Mouse (Mus musculus) left cerebral cortex, adult 8-10 months (tissue): ENCODE data around the gene Gsdme. TPM values are rescaled to one million over a fixed set of nuclear protein-coding genes. Genes with fewer than 3 reads are reported as not detected.

Source experiments
- DNase-seq, 2 experiments: peaks; one replicate each; pipeline ENCODE4 v3.0.0; 2022; ENCODE audit warnings: low spot score in 2 of 2
- total RNA-seq, 4 experiments: library from RNA; stranded (reverse); gene quantifications; 2 replicates each; pipeline ENCODE4 v1.2.4; 2022

The Gsdme gene
- total RNA-seq, 4 experiments from 2014 or later: 14.1 to 14.8 (median 14.3) TPM

- DNase-seq: no peak
These were observed 16.3 kb downstream of the Gsdme start for GRCm38 (mm10) chr6:50247356-50247755.

- DNase-seq: no peak
These were observed 18.7 kb downstream of the Gsdme start for GRCm38 (mm10) chr6:50244967-50245366.

GRCm38 (mm10) chr6:50244126-50244525, 19.5 kb downstream of the Gsdme start:
- DNase-seq: no peak

- DNase-seq: no peak
These were observed 23.2 kb downstream of the Gsdme start for GRCm38 (mm10) chr6:50240437-50240836.

GRCm38 (mm10) chr6:50239902-50240301, 23.8 kb downstream of the Gsdme start:
- no peak for DNase-seq

GRCm38 (mm10) chr6:50237963-50238362, 25.7 kb downstream of the Gsdme start:
- no peak for DNase-seq

GRCm38 (mm10) chr6:50232984-50233383, 30.7 kb downstream of the Gsdme start:
- DNase-seq: no peak

GRCm38 (mm10) chr6:50231288-50231687, 32.4 kb downstream of the Gsdme start:
- no peak for DNase-seq

GRCm38 (mm10) chr6:50228180-50228579, 35.5 kb downstream of the Gsdme start:
- DNase-seq: no peak

GRCm38 (mm10) chr6:50225232-50225631, 38.4 kb downstream of the Gsdme start:
- DNase-seq: no peak

- DNase-seq: no peak
These were observed 40.1 kb downstream of the Gsdme start for GRCm38 (mm10) chr6:50223606-50224005.

- no peak for DNase-seq
These were observed 40.7 kb downstream of the Gsdme start for GRCm38 (mm10) chr6:50222986-50223385.

- DNase-seq: no peak
These were observed 41.3 kb downstream of the Gsdme start for GRCm38 (mm10) chr6:50222351-50222750.

- DNase-seq: no peak
These were observed 42.8 kb downstream of the Gsdme start for GRCm38 (mm10) chr6:50220863-50221262.

GRCm38 (mm10) chr6:50219066-50219465, 44.6 kb downstream of the Gsdme start:
- no peak for DNase-seq

- DNase-seq: no peak
These were observed 45.0 kb downstream of the Gsdme start for GRCm38 (mm10) chr6:50218628-50219027.

- DNase-seq: no peak
These were observed 47.7 kb downstream of the Gsdme start for GRCm38 (mm10) chr6:50215986-50216385.

- no peak for DNase-seq
These were observed 48.3 kb downstream of the Gsdme start for GRCm38 (mm10) chr6:50215373-50215745.

- no peak for DNase-seq
These were observed 48.8 kb downstream of the Gsdme start for GRCm38 (mm10) chr6:50214711-50215372.

- no peak for DNase-seq
These were observed 58.6 kb downstream of the Gsdme start for GRCm38 (mm10) chr6:50205093-50205492.

GRCm38 (mm10) chr6:50204356-50204755, 59.3 kb downstream of the Gsdme start:
- DNase-seq: no peak

GRCm38 (mm10) chr6:50193851-50194250, 69.8 kb downstream of the Gsdme start:
- no peak for DNase-seq

- no peak for DNase-seq
These were observed 70.8 kb downstream of the Gsdme start for GRCm38 (mm10) chr6:50192822-50193221.

GRCm38 (mm10) chr6:50192169-50192568, 71.5 kb downstream of the Gsdme start:
- no peak for DNase-seq
